Mouse (Mus musculus) thymus, adult 2 months (tissue): ENCODE data around the gene Mettl23.

ENCODE experiments used
- CTCF ChIP-seq: fragments of 200-500 bp; IDR thresholded peaks from 2 replicates; pipeline ENCODE4 v1.5.1; 2012; ENCODE audit warnings: mild to moderate bottlenecking, control low read depth, low read length, moderate library complexity, borderline replicate concordance; ENCODE audit not compliant: control insufficient read depth, poor library complexity, insufficient read depth; ENCODE audit errors: extremely low read depth
- POLR2A ChIP-seq: fragments of 200-500 bp; IDR thresholded peaks from 2 replicates; pipeline ENCODE4 v1.6.1; 2012; ENCODE audit warnings: mild to moderate bottlenecking, low read length, control low read depth, moderate library complexity; ENCODE audit not compliant: control insufficient read depth, poor library complexity, insufficient read depth; ENCODE audit errors: extremely low read depth

DNA sequence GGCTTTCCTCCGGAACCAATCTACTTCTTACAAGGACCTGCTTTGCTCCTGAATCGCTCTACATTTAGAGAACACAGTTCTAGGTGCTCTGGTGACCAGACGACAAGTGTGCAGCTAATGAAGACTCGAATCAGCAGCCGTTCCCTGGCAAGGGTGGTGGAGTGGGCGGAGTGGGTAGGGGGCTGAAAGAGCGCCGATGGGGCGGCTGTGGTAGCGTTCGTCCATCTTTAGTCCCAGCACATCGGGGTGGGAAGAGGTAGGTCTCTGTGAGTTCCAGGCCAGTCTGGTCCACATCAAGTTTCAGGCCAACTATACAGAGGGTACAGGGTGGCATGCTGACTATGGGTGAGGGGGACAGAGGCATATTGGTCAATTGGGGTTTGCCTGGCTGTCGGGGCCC lies 29.5 kb upstream of the Mettl23 start:
- TF ChIP-seq CTCF, result no peak
- TF ChIP-seq POLR2A, result no peak
